Mouse (Mus musculus): ENCODE measurements around the gene Gm45062. TPM values are rescaled to one million over a fixed set of nuclear protein-coding genes. Genes with fewer than 3 reads are reported as not detected.

Gene Gm45062
- total RNA-seq (2015) (5.8 and 6.4 TPM in 2 replicates), total RNA-seq (2017) (4.7 and 6.8 TPM in 2 replicates)

DNA sequence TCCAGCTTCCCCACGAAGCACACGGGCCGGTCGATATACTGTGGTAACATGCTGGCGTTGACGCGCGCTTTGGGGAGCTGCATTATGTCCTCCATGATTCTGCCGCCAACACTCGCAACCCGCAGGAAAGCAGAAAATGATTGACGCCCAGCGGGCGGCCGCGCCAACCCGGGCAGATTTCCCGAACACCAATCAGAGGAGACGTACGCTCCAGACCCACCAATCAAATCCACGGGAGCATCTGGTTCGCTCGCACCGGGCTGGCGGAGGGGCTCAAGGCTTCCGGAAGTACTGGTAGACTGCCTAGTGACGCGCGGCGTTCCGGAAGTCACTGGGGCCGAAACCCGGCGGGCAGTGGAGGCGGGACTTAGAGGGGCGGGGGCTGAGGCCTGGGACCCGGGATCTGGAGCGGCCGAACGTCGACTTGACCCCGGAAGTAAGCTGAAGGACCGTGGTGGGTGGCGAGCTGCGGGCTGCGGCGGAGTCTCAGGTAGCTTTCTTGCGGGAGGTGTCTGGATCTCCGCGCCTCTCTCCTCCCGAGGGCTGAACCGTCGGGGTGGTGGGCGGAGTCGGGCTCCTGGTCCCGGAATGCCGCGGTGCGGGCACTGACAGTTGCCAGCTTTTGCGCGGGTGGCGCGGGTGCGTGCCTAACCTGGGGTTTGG lies at the start of gene Gm45062, which contains the start of the genes Rpa3 and Umad1:
TSS of gene Gm45062 (plus strand) at position 447 of the 663 bp plus-strand sequence.
TSS of gene Rpa3 (minus strand) at position 170 of the 663 bp plus-strand sequence.
TSS of gene Umad1 (plus strand) at position 285 of the 663 bp plus-strand sequence.
- peak; percentile 97 for ATAC-seq (replicated peaks; ENCODE audit: poor library complexity)

DNA sequence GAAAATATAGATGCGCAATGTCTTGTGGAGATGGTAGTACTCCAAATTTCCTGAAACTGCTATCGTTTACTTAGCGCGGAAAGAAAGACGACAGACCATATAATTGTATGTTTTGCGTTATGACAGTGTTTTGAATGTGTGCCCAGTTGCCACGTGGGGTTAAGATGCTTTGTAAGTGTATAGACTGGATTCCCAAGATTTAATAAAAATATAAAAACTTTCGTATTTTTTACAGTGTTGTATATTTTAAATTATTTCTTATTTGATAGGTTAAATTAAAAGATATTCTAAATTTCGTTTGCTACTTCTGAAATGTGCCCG lies 49.4 kb upstream of the Gm45062 start:
- ATAC-seq (replicated peaks; ENCODE audit: poor library complexity), result no peak; the same call in 1 of the 2 replicates

DNA sequence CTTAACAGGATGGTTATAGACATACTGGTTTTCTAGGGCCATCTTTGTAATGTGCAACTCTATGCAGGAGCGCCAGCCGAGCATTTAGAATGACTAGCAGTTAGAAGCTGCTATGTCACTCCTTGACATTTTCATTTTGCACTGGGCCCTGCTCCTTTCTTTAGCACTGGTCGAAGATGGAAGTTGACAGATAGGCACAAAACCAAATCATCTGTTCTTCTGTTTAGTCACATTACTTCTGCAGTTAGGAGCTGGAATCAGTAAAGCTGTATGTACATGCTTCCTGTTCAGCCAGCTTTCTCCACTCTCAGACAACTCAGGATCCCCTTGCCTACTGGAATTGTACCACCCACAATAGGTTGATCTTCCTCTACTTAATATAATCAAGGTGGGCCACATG lies 48.6 kb upstream of the Gm45062 start:
- ATAC-seq (replicated peaks; ENCODE audit: poor library complexity), result peak; percentile 13; the same call in 1 of the 2 replicates

DNA sequence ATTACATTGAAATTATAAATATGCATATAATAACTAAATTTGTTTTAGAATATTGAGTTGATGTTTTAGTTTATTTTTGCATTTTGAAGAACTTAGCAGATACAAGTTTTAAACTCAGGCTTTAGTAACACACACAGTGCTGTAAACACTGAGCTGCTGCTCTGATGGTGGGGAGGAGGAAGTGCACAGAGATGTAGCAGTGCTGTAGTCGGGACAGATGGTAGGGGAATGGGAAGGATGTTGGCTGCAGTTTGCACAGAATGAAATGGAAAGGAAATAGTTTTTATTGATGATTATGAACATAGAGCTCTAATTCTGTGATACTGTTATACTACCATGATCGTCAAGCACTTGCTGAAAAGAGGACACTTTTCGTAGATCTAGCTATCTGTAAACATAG lies 32.2 kb upstream of the Gm45062 start:
- no peak for ATAC-seq (replicated peaks; ENCODE audit: poor library complexity)

DNA sequence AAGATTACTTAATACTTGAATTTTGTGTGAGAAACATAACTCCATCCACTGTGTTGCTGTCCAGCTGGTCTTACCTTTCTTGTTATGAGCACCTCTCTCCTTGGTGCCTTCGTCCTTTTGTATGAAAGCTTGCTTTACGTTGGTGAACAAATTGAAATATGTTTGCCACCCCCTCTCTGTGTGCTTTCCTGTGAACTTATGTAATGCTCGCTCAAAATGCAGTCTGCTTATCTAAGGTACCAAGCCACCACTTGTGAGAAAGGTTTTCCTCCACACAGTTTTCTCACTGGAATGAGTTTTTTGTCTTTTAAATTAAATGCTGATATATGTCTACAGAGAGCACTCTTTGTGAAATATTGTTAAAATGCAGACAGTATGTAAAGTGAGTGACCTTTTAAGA lies 30.7 kb upstream of the Gm45062 start:
- ATAC-seq (replicated peaks; ENCODE audit: poor library complexity), result no peak

DNA sequence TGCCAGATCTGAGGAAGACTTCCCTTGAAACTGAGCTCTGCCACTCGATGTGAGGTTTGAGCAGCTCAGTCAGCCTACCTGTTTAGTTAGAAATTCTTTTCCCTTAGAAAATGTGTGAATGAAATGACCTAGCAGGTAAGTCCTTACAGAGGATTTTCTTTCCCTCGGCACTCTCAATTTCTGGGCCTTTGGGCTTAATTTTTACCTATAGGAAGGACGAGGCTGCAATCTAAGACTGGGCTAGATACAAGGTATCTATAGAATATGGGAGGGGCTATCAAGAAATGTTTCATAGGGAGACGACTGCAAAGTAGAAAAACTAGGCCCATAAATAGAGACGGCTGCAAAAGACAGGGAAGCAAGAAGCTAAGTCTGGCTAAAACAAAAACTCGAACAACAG lies 934 bp upstream of the Gm45062 start:
- no peak for ATAC-seq (replicated peaks; ENCODE audit: poor library complexity)

DNA sequence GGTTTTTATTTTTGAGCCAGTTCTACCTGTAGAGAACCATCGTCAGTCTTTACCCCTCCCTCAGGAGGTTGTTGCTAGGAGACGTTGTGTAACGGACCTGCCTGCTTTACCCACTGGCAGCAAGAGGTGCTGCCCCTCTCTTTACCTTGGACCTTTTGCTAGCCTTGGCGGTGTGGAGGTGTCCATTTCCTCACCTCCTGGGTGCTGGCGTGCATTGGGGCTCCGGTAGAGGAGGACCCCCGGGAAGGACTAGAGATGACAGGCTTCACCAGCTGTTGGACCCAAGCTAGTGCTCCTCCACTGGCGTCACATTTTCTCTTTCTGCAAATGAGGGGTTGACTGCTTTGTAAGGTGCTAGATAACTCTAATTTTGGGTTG lies 406 bp downstream of the Gm45062 start:
- no peak; the same call in 1 of the 2 replicates for ATAC-seq (replicated peaks; ENCODE audit: poor library complexity)

DNA sequence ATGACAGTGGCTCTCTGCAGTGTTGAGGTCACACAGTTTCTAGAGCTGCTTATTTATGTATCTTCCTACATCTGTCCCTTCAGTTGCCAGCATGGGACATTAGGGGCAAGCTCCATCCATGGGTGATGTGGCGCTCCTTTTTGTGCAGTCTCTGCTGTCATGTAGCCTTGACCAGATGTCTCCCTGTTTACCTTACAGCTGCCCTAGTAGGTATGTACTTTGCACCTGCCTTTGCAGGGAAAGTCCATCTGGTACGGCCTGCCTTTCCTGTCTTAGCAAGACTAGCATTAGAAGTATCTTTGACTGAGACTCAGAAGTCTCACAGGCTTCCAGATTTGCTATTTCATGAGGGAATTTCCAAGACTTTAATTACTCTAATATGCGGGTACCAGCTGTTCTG lies 11.8 kb downstream of the Gm45062 start:
- ATAC-seq (replicated peaks; ENCODE audit: poor library complexity), result no peak

DNA sequence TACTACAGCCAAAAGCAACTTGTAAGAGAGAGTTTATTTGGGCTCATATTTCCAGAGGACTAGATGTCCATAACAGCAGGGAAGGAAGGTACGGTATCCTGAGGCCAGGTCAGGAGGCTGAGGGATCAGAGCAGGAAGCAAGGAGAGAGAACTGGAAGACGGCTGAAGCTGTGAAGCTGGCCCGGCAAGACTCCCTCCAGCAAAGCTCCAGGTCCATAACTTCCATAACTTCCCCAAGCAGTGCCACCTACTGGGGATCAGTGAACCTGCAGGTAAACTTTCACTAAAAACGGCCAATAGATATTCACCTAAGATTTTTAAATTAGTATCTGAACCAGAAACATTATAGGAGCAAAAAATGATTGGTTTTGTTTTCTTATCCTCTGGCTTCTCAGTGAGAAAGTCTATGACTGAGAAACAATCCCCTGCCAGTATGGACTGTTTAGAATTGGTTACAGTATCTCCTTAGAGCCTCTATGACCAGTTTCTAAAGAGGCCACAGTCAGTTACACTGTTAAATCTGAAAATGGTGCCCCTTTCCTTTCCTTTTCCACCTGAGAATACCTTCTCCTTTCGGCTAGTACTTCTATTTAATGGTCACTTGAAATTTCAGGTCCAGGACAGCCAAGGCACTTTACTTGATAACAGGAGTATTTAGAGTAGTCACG lies 15.3 kb downstream of the Gm45062 start:
- ATAC-seq (replicated peaks; ENCODE audit: poor library complexity), result peak; percentile 93

DNA sequence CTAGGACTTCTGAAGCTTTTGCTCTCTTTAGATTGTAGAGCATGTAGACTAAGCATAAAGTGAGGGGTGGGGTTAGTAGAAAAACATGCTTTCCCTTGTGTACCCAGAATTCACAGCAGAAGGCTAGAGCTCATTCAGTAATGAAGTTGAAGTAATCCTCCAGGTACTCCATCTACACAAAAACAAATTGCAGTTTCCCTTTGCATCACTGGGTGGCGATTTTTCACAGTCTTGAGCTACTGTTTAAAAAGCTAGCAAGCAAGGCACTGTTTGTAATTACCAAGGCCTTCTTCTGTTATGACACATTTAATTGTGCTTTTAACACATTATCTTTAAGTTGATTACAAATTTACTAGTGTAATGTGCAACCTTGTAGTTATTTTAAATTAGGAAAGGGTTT lies 15.8 kb downstream of the Gm45062 start:
- peak; percentile 75 for ATAC-seq (replicated peaks; ENCODE audit: poor library complexity)

DNA sequence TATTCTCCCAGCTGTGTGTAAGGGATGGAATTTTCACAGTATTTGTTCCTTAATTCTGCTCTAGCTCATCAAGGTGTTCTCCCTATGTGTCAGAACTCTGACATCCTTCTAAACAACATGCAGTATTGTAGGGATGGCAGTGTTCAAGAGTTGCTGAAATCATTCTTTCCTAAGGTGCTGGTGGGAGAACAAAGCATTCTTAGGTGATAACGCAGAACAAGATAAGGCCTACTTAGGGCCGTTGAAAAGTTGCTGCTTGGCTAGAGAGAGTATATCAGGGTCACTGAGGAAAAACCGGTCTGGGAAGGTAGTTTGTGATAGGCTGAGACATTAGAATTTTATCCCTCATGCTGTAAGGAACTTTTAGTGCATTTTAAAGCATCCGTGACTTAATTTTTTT lies 17.2 kb downstream of the Gm45062 start:
- no peak for ATAC-seq (replicated peaks; ENCODE audit: poor library complexity)

DNA sequence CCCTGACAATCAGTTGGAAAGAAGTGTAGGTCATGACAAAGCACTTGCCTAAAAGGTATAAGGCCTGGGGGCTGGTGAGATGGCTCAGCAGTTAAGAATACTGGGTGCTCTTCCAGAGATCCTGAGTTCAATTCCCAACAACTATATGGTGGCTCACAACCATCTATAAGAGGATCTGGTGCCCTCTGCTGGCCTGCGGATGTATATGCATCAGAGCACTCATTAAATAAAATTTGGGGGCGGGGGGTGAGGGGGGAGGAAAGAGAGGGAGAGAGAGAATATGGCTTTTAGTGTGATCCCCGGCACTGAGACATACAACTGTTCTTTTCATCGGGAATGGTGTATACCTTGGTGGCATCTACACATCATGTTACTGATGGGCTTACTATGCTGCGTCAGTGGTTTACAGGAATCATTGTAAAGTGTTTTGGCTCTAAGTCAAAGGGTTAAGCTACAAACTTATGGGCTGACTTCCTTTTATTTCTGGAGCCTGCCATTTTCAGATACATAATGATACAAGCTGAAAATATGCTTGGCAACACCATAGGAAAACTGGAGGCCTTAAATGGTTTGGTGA lies 19.3 kb downstream of the Gm45062 start:
- peak; percentile 62 for ATAC-seq (replicated peaks; ENCODE audit: poor library complexity)

DNA sequence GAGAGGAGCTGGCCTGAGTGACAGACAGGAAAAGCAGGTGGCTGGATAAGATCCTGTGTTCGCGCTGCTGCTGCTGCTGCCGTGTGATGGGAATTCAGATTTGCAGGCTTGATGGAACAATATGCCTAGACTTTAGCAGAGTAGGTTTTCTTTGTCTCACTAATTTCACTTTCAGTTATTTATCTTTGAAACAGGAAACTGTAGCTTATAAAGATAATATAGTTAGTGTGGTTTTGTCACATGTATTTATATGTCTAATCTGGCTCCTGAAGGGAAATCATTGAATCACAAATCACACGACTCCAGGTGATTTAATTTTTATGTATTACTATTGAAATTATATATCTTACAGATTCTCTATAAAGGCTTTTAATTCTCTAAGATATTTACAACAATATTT lies 24.0 kb downstream of the Gm45062 start:
- no peak for ATAC-seq (replicated peaks; ENCODE audit: poor library complexity)

DNA sequence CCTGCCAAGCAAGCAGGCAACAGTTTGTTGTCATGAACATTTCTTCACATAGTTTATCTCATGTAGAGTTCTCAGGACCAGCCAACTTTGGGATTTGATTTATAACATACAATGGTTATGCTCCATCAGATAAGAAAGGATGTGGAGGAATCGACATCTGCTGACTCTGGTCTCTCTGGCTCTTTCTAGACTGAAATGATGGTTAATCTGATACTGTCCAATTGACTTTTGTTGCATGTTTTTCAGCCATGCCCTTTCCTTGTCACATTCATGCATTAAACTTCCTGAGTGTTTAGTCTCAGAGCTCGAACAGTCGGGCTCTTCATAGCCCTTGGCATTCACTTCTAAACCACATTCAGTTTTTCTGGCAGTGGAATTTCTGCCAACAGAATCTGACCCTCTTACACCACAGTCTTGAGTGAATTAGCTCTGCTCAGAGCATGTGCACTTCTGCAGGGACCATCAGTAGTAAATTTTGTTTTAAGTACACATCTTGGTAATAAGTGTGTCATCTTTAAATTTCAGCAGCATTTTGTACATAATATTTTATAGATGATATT lies 26.2 kb downstream of the Gm45062 start:
- ATAC-seq (replicated peaks; ENCODE audit: poor library complexity), result no peak

DNA sequence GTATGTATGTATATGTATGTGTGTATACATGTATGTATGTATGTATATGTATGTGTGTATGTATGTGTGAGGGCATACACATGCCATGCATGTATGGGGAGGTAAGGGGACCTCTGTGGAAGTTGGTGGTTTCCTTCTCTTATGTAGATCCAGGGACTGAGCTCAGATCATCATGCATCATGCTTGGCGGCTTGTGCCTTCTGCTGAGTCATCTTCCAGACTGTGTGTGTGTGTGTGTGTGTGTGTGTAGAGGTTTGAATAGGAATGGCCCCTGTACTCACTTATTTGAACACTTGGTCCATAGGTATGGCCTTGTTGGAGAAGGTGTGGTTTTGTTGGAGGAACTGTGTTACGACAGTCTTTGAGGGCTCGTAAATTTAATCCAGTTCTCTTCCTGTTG lies 26.9 kb downstream of the Gm45062 start:
- ATAC-seq (replicated peaks; ENCODE audit: poor library complexity), result peak; percentile 31; the same call in 1 of the 2 replicates

DNA sequence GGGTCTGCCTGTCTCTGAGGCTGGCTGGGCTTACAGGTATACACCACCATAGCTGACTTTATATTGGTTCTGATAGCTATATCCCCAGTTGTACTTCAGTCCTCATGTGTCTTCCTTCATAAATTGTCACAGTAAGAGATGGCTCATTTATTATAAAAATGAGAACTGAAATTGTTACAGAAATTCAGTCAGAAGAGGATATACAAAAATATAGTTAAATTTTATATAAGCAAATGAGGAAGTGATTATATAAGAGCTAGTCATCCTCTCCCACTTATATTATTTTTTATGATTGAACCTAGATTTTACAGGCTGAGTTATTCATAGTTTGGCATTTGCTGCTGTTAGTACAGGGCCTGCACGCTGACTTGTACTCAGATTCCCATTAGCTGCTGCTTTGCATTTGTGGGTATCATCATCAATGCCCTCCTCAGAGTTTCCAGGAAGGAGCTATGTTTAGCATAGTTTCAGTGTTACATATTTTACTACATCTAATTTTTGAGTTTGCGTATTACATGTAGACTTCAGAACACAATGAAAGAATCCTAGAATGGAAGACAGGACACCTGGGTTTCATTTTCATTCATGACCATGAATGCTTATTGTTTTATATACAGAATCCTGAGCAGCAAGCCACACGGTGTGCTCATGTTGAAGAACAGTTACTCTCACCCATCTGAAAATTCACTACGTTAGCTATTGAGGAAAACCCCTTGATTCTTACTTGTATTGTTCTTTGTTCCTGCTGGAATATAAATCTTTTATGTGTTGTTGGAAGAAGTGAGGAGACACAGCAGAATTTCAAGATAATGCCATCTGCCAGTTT lies 29.7 kb downstream of the Gm45062 start:
- peak; percentile 23; the same call in 1 of the 2 replicates for ATAC-seq (replicated peaks; ENCODE audit: poor library complexity)

DNA sequence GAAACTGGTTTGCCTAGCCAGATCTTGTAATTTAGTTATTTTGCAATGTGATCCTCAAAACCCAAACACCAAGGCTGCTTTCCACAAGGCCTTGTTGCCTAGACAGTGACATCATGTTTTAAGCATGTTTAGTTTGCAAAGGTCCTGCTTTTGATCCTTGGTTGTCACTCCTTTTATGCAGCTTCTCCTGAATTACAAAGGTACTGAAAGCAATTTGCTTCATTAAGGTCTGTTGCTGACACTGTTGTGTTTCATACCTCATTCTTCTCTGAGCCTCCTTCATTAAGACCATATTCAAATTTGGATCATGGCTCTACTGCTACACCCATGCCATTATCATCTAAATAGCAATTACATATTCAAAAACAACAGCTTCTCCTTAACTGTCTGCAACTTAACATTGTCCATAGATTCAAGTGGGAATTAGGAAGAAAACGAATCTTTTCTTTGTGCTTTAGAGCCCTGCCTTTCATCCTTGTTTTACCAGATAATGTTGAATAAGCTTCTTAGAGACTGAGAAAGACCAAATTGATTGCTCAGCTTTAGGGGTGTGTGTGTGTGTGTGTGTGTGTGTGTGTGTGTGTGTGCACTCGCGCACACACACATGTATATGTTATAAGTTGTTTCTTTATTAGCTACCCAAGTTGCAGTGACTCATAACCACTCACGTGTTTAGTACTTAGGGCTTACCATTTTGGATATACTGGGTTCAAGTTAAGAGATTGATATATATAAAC lies 35.0 kb downstream of the Gm45062 start:
- ATAC-seq (replicated peaks; ENCODE audit: poor library complexity), result no peak

DNA sequence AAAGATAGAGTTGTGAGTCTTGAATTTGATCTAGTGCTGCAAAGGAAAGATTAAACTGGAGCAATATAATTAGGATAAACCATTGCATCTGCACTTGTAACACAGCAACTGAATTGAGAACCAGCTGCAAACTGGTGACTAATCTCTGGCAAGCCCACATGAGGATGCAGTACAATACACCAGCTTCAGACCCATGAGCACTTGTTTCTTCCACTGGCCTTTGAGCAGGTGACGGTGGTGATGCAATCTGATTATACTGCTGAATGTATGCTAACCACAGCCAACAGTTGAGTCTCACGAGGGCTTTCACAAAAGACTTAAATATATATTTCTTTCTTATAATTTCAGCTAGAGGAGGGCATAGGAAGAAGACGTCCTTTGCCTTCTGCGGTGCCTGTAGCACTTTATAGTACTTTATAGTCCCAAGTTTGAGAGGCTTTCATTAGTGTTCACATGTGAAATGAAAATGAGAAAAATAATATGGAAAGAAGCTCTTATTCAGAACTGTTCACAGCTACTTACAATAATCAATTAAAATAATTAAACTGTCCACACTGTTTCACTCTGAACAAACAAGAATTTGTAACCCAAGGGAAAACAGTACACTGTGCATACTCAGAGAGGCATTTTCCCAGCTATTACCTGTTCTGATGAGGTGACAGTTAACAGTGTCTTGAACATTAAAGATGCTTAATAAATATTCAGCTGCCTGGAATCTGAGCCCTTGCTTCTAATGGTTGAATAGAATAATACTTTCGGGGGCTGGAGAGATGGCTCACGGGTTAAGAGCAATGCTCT lies 40.0 kb downstream of the Gm45062 start:
- peak; percentile 61 for ATAC-seq (replicated peaks; ENCODE audit: poor library complexity)

All from megakaryocyte progenitor cell, adult 5-6 weeks (primary cell).